Mouse (Mus musculus) stomach, adult 2 months (tissue): Measurements from ENCODE around the gene Cog2. TPM values are rescaled to one million over a fixed set of nuclear protein-coding genes. Genes with fewer than 3 reads are reported as not detected.

Experiments used
- polyA plus RNA-seq: library from polyadenylated mRNA; depleted of rRNA; stranded (reverse); fragments of >200 nt; gene quantifications from 2 replicates; pipeline ENCODE4 v1.2.3, GENCODE M21; 2012; rRNA removed

Gene Cog2
- polyA plus RNA-seq = 8.0 and 9.6 TPM in 2 replicates

DNA sequence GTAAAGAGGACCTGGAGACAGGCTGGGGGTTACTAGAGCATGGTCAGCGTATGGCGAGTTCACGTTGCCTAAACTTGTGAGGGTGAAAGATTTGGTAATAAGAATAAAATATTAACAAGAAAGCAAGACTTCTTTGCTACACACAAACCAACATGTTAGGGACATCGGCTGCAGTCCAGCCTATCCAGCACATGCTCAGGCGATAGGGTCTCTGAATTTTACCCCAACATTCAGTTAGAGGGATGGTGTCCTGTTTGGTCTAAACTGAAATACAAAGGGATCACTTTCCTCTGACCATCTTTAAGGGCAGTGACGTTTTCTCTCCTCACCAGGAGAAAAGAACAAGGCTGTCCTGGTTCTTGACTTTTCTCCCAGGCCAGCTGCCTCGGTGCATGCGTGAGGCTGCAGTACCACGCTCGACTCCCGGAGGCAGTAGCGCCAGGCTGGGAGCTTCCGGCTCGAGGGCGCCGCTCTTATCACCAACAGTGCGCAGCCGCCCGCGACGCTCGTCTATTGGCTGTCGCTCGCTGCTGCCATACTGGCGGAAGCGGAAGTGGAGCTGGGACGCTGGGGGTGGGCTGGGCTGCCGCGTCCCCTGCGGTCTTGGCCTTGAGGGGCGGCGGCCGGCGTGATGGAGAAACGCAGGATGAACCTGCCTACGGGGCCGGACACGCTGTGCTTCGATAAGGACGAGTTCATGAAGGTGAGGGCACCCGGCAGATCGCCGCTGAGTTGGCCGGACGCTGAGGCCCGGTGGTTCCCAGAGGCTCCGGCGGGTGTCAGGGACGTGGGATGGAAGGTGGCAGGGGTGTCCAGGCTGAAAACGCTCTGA, at the start of gene Cog2:
Cog2 (plus strand) TSS at position 519 of the 832 bp plus-strand sequence.

DNA sequence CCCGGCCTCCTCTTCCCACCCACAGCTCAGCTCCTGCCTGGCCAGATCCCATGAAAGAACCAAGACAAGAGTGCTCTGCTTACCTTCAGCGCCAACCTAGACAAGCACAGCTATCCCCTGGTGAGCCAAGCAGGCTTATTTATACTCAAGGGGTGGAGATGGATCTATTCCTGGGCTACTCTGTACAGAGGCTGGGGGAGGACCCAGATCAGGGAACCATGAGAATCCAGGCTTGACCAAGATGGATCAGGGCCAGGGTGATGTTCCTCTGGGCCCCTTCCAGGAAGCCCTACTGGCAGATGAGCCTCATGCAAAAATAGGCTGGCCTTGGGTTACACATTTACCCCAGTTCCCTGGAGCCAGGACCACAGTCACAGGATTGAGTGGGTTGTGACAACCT, 49.0 kb downstream of the Cog2 start, which contains the start of gene Agt:
Agt (minus strand) TSS at position 114 of the 400 bp plus-strand sequence.

DNA sequence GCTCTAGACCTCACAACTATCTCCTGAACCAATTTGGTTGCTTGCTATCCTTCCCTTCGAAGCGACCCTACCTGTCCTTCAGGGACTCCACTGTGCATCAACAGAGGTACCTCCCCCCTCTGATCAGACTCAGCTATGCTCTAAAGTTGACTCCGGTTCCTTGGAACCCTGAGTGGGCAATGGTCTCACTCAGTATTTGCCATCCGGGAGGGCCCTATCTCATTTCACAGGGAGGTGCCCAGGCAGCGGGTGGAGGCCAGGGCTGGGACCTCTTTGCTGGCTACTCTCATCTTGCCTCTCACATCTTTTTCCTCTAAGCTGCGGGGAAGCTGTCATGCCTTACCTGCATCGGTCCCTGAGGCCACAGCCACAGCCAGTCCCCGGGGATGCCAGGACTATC, 55.2 kb downstream of the Cog2 start, which contains the start of gene Capn9:
Capn9 (plus strand) TSS at position 301 of the 400 bp plus-strand sequence.

Other genes starting within 250 kb of the Cog2 start
- gene Pgbd5, start 81.1 kb upstream of the Cog2 start, polyA plus RNA-seq = 2.2 and 2.6 TPM in 2 replicates
- 23.8 and 24.1 TPM in 2 replicates for gene Agt, start 48.9 kb downstream of the Cog2 start, polyA plus RNA-seq
- 59.0 and 61.5 TPM in 2 replicates for gene Capn9, start 55.3 kb downstream of the Cog2 start, polyA plus RNA-seq
- gene 2310022B05Rik, start 142.6 kb downstream of the Cog2 start, polyA plus RNA-seq = 21.7 and 26.5 TPM in 2 replicates
- gene Ttc13, start 201.2 kb downstream of the Cog2 start, polyA plus RNA-seq = 5.2 and 6.2 TPM in 2 replicates
- 3.8 and 5.6 TPM in 2 replicates for gene Arv1, start 201.4 kb downstream of the Cog2 start, polyA plus RNA-seq
- 2.8 and 10.2 TPM in 2 replicates for gene Fam89a, start 231.1 kb downstream of the Cog2 start, polyA plus RNA-seq